Mouse (Mus musculus) kidney, adult 2 months (tissue): ENCODE data around the gene Pawr. TPM values are rescaled to one million over a fixed set of nuclear protein-coding genes. Genes with fewer than 3 reads are reported as not detected.

Experiments used
- DNase-seq: peaks from one replicate; pipeline ENCODE4 v3.0.0; 2021
- H3K27ac ChIP-seq: fragments of 200-500 bp; 2 replicates; pipeline ENCODE4 v1.5.1; 2012; ENCODE audit warnings: low read depth, low read length, control low read depth, inconsistent platforms; ENCODE audit not compliant: insufficient read depth
- H3K27me3 ChIP-seq: fragments of 200-500 bp; replicated peaks from 2 replicates; pipeline ENCODE4 v1.6.1; 2012; ENCODE audit warnings: mild to moderate bottlenecking, moderate library complexity, low read length, inconsistent platforms; ENCODE audit not compliant: control insufficient read depth, insufficient read depth
- H3K36me3 ChIP-seq: fragments of 200-500 bp; 2 replicates; pipeline ENCODE4 v1.6.1; 2012; ENCODE audit warnings: mild to moderate bottlenecking, moderate library complexity, low read length, inconsistent platforms; ENCODE audit not compliant: control insufficient read depth, insufficient read depth
- H3K4me1 ChIP-seq: fragments of 200-500 bp; 2 replicates; pipeline ENCODE4 v1.6.1; 2011; ENCODE audit warnings: low read length; ENCODE audit not compliant: control insufficient read depth, insufficient read depth
- H3K4me3 ChIP-seq: fragments of 200-500 bp; 2 replicates; pipeline ENCODE4 v1.5.1; 2011; ENCODE audit warnings: mild to moderate bottlenecking, low read depth, low read length, control low read depth; ENCODE audit not compliant: insufficient read depth
- CTCF ChIP-seq: fragments of 200-500 bp; conservative IDR thresholded peaks from 2 replicates; pipeline ENCODE4 v1.5.1; 2011; ENCODE audit warnings: low read depth, mild to moderate bottlenecking, control low read depth, low read length, moderate library complexity, mixed read lengths; ENCODE audit not compliant: insufficient read depth, insufficient read length
- POLR2A ChIP-seq: fragments of 200-500 bp; IDR thresholded peaks from one replicate; pipeline ENCODE4 v1.6.1; 2011; ENCODE audit warnings: low read depth, low read length, control low read depth
- WGBS: fragments of 180-500 bp; shearing (Covaris S2); methylation state at CpG from one replicate; pipeline ENCODE4 v1.1.7; 2018; 5-methylcytosine and 5-hydroxymethylcytosine counted together
- polyA plus RNA-seq: library from polyadenylated mRNA; depleted of rRNA; stranded (reverse); fragments of >200 nt; gene quantifications from 2 replicates; pipeline ENCODE4 v1.2.3, GENCODE M21; 2012

Gene Pawr
- polyA plus RNA-seq, 1 experiment = 17.9 TPM

- TF ChIP-seq POLR2A (no peak), CTCF (no peak)
- Histone ChIP-seq H3K4me1 (peaks cover 51% of the 10 kb centered on the region), H3K27ac (no peak overlapping the region), H3K27me3 (no peaks in the 10 kb centered on the region), H3K4me3 (no peak overlapping the region), H3K36me3 (peaks cover 2% of the 10 kb centered on the region; the same call in 1 of the 2 replicates)
- whole genome bisulfite sequencing = 61% methylated on average over 5 of the region's 5 CpGs
- no peak for DNase-seq
These were observed 46.6 kb downstream of the Pawr start for GRCm38 (mm10) chr10:108378479-108378878.

- DNase-seq = peak; percentile 59
- no peak overlapping the region; the same call in 1 of the 2 replicates for H3K27ac ChIP-seq
- peaks cover 61% of the 10 kb centered on the region for H3K4me1 ChIP-seq
- TF ChIP-seq CTCF (no peak), POLR2A (no peak)
- peaks cover 2% of the 10 kb centered on the region; the same call in 1 of the 2 replicates for H3K36me3 ChIP-seq
- H3K4me3 ChIP-seq = no peak overlapping the region
- WGBS = 63% methylated on average over 10 of the region's 10 CpGs
- no peaks in the 10 kb centered on the region for H3K27me3 ChIP-seq
These were observed 48.8 kb downstream of the Pawr start for GRCm38 (mm10) chr10:108380715-108381114.

- TF ChIP-seq POLR2A = no peak
- TF ChIP-seq CTCF = no peak
- WGBS = 55% methylated on average over 9 of the region's 9 CpGs
- H3K27ac ChIP-seq = peak overlapping the region; percentile 47
- H3K36me3 ChIP-seq = peaks cover 2% of the 10 kb centered on the region; the same call in 1 of the 2 replicates
- H3K4me1 ChIP-seq = peaks cover 48% of the 10 kb centered on the region
- no peaks in the 10 kb centered on the region for H3K27me3 ChIP-seq
- peak; percentile 44 for DNase-seq
- no peak overlapping the region for H3K4me3 ChIP-seq
These were observed 52.3 kb downstream of the Pawr start for GRCm38 (mm10) chr10:108384153-108384769.

- DNase-seq = peak; percentile 46
- H3K27me3 ChIP-seq = no peaks in the 10 kb centered on the region
- H3K27ac ChIP-seq = peak overlapping the region; percentile 73
- no peak overlapping the region for H3K4me3 ChIP-seq
- 27% methylated on average over 5 of the region's 5 CpGs for WGBS
- H3K36me3 ChIP-seq = peaks cover 2% of the 10 kb centered on the region; the same call in 1 of the 2 replicates
- H3K4me1 ChIP-seq = peaks cover 55% of the 10 kb centered on the region
- TF ChIP-seq POLR2A = no peak
- no peak for TF ChIP-seq CTCF
These were observed 53.6 kb downstream of the Pawr start for GRCm38 (mm10) chr10:108385480-108385955.

- Histone ChIP-seq H3K27me3 (no peaks in the 10 kb centered on the region), H3K36me3 (peaks cover 2% of the 10 kb centered on the region; the same call in 1 of the 2 replicates), H3K4me1 (peaks cover 44% of the 10 kb centered on the region), H3K27ac (no peak overlapping the region), H3K4me3 (no peak overlapping the region)
- 71% methylated on average over 8 of the region's 8 CpGs for WGBS
- DNase-seq = no peak
- TF ChIP-seq POLR2A (no peak), CTCF (no peak)
These were observed 56.5 kb downstream of the Pawr start for GRCm38 (mm10) chr10:108388410-108388915.

GRCm38 (mm10) chr10:108389178-108389926 is 57.4 kb downstream of the Pawr start:
- peaks cover 2% of the 10 kb centered on the region; the same call in 1 of the 2 replicates for H3K36me3 ChIP-seq
- H3K27me3 ChIP-seq = no peaks in the 10 kb centered on the region
- no peak for DNase-seq
- TF ChIP-seq CTCF (no peak), POLR2A (no peak)
- H3K4me1 ChIP-seq = peaks cover 39% of the 10 kb centered on the region
- no peak overlapping the region for H3K4me3 ChIP-seq
- WGBS = 56% methylated on average over 5 of the region's 5 CpGs
- H3K27ac ChIP-seq = no peak overlapping the region

GRCm38 (mm10) chr10:108389927-108390287 is 58.0 kb downstream of the Pawr start:
- TF ChIP-seq CTCF (no peak), POLR2A (no peak)
- peak; percentile 47 for DNase-seq
- Histone ChIP-seq H3K27ac (0 out of 2 replicates have a peak overlapping the region, but pooled peaks have one; percentile 17), H3K4me1 (peaks cover 34% of the 10 kb centered on the region), H3K4me3 (no peak overlapping the region), H3K27me3 (no peaks in the 10 kb centered on the region), H3K36me3 (peaks cover 2% of the 10 kb centered on the region; the same call in 1 of the 2 replicates)
- 25% methylated on average over 4 of the region's 4 CpGs for WGBS
